In the genomic region with DNA sequence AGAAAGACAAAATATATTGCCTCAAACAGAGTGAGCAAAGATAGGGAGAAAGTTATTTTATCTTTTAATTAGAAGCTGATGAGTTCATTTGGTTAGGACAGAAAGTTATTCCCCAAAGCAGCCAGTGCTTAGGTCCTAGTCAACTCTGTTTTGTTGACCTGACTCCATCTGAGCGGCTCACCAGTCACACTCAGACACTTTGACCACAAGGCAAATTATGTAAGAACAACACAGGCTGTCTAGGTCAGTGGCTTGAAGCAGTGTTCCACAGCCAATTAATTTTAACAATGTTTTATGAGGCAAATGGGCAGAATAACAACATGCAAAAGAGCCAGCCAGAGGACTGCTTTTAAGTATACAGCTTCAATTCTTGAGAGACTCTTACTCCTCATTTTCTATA, we compare ENCODE assay signal across 11 mouse cellular contexts.
"Had no signal": no experiment of that assay in that cellular context is flagged by ENCODE, and none has a peak within 500 bp of the region (broad histone marks: within the 10 kb centered on the region; RNA-seq: fewer than 3 reads in every experiment).

No protein-coding gene starts in this region.

- H3K36me3 ChIP-seq: limb, embryonic 13.5 days; liver, embryonic 15.5 days; midbrain, embryonic 13.5 days had no signal

- H3K9ac ChIP-seq: limb, embryonic 13.5 days; liver, embryonic 15.5 days; midbrain, embryonic 13.5 days had no signal

- H3K27me3 ChIP-seq: limb, embryonic 13.5 days; liver, embryonic 15.5 days; midbrain, embryonic 13.5 days had no signal

- DNase-seq: left cerebral cortex, postnatal 4 days; lung, adult 2 months; lung, postnatal 36 days; right cerebral cortex, adult 18-20 months; right cerebral cortex, postnatal 25 days; thymus, postnatal 4 days had no signal

- H3K9me3 ChIP-seq: limb, embryonic 13.5 days; liver, embryonic 15.5 days; midbrain, embryonic 13.5 days had no signal

- H3K27ac ChIP-seq: layer of hippocampus, adult 2 months; limb, embryonic 13.5 days; liver, embryonic 15.5 days; midbrain, embryonic 13.5 days had no signal

- H3K4me3 ChIP-seq: layer of hippocampus, adult 2 months; limb, embryonic 13.5 days; liver, embryonic 15.5 days; midbrain, embryonic 13.5 days had no signal

- H3K4me2 ChIP-seq: limb, embryonic 13.5 days; liver, embryonic 15.5 days; midbrain, embryonic 13.5 days had no signal

- H3K4me1 ChIP-seq: limb, embryonic 13.5 days; liver, embryonic 15.5 days; midbrain, embryonic 13.5 days had no signal

- ATAC-seq: lung, postnatal 0 days; midbrain, embryonic 13.5 days had no signal
